18 mouse cellular contexts compared by ENCODE assay signal in genomic region chr3:144166439-144167155, GRCm38 (mm10). TPM values are rescaled to one million over a fixed set of nuclear protein-coding genes. Genes with fewer than 3 reads are reported as not detected.
DNase-seq lines count a peak whose midpoint lies in the region; TF ChIP-seq lines count a peak whose summit lies in the region.
"Had no signal": no experiment of that assay in that cellular context is flagged by ENCODE, and none has a peak within 500 bp of the region (broad histone marks: within the 10 kb centered on the region; RNA-seq: fewer than 3 reads in every experiment).

No protein-coding gene starts in this region.

- peak; percentile 43 to 75 for DNase-seq in adrenal gland, adult (ENCODE audit: inconsistent age in 2 of 2, low spot score in 1 of 2)
- no peak for DNase-seq in adrenal gland, postnatal 14 days
- peak in 1 of 2 experiments; percentile 52 for DNase-seq in layer of hippocampus, adult 2 months (ENCODE audit: low spot score in 2 of 2)
- no peak for DNase-seq in layer of hippocampus, adult 8-10 months (ENCODE audit: low spot score in 2 of 2)
- DNase-seq in adrenal gland, postnatal 10 days = peak; percentile 7
- DNase-seq in thymus, adult 18-20 months = no peak
- no peak for DNase-seq in heart, postnatal 36 days
- DNase-seq: cerebellum, adult 11-12 months; cerebellum, adult 9-10 months; cerebellum, postnatal 25 days; gastrocnemius, adult 2 months; gastrocnemius, postnatal 25 days; kidney, adult 18-20 months had no signal

- no peak for TF ChIP-seq CTCF in layer of hippocampus, adult 2 months (conservative IDR thresholded peaks at IDR 0.05)

- H3K27ac ChIP-seq in layer of hippocampus, adult 2 months = peak overlapping the region; percentile 77
- H3K27ac ChIP-seq: embryonic facial prominence, embryonic 12.5 days; forebrain, embryonic 12.5 days; gastrocnemius, adult 2 months; heart, embryonic 13.5 days; hindbrain, embryonic 13.5 days; intestine, embryonic 15.5 days had no signal

- H3K4me3 ChIP-seq in layer of hippocampus, adult 2 months = no peak overlapping the region
- H3K4me3 ChIP-seq: embryonic facial prominence, embryonic 12.5 days; forebrain, embryonic 12.5 days; gastrocnemius, adult 2 months; heart, embryonic 13.5 days; hindbrain, embryonic 13.5 days; intestine, embryonic 15.5 days had no signal

- intact Hi-C loops in heart, postnatal 36 days (cut with DNase I) = no loop called here

RNA-seq across cellular contexts. Expression of gene Lmo4, which starts 38.4 kb away (rescaled TPM):
- total RNA-seq in adrenal gland, postnatal 14 days (2021) = 67.1 and 69.0 TPM in 2 replicates
- total RNA-seq in layer of hippocampus, adult 2 months (2021) = 100 to 1,000 TPM; 226 to 236 TPM
- total RNA-seq in layer of hippocampus, adult 8-10 months (2022) = 100 to 1,000 TPM; 180 to 209 (median 206) TPM
- total RNA-seq in adrenal gland, postnatal 10 days (2021) = 10 to 100 TPM; 63.1 to 65.6 TPM
- 10 to 100 TPM; 31.4 to 34.5 TPM for total RNA-seq in heart, postnatal 36 days (2021)

Comparison
In these comparisons a context has a peak if more than half of its experiments do, and no peak if none do; other contexts are left out.
1. DNase-seq: peak in adrenal gland, adult (2 of 2) and adrenal gland, postnatal 10 days (single experiment); none in adrenal gland, postnatal 14 days (single experiment), layer of hippocampus, adult 8-10 months (0 of 2), thymus, adult 18-20 months (0 of 2) and heart, postnatal 36 days (0 of 2).